Mouse (Mus musculus): ENCODE results near the gene Fbxo2. TPM values are rescaled to one million over a fixed set of nuclear protein-coding genes. Genes with fewer than 3 reads are reported as not detected.
"Not testable (repeated sequence)": the region's sequence is repeated elsewhere in the genome, so short reads cannot be mapped to it uniquely, and the experiment has no call there.

Gene Fbxo2
- polyA plus RNA-seq, 1 experiment = 1.5 TPM

GRCm38 (mm10) chr4:148177716-148178115 lies 17.3 kb downstream of the Fbxo2 start:
- no peak overlapping the region for H3K4me3 ChIP-seq (ENCODE audit: control insufficient read depth, insufficient read depth, low read length)
- peaks cover 14% of the 10 kb centered on the region for H3K27me3 ChIP-seq (ENCODE audit: control insufficient read depth, insufficient read depth, low read length)
- no peaks in the 10 kb centered on the region for H3K4me1 ChIP-seq (replicated peaks; ENCODE audit: control insufficient read depth, insufficient read depth, low read length)
- no peak overlapping the region for H3K27ac ChIP-seq (ENCODE audit: control insufficient read depth, insufficient read depth, low read length)
- DNase-seq = no peak
- no peak for TF ChIP-seq POLR2A (IDR thresholded peaks at IDR 0.05; ENCODE audit: control insufficient read depth, extremely low read depth, insufficient read depth, low read length, poor library complexity)
- no peak for TF ChIP-seq CTCF (IDR thresholded peaks at IDR 0.05; ENCODE audit: borderline replicate concordance, control insufficient read depth, extremely low read depth, insufficient read depth, low read length, poor library complexity)
- no peaks in the 10 kb centered on the region for H3K36me3 ChIP-seq (ENCODE audit: control insufficient read depth, insufficient read depth, low read length)

GRCm38 (mm10) chr4:148181483-148181882 lies 21.1 kb downstream of the Fbxo2 start:
- WGBS = 90% methylated on average over 12 of the region's 12 CpGs
- no peak for DNase-seq
- TF ChIP-seq CTCF (IDR thresholded peaks at IDR 0.05; ENCODE audit: borderline replicate concordance, control insufficient read depth, extremely low read depth, insufficient read depth, low read length, poor library complexity) (no peak), POLR2A (IDR thresholded peaks at IDR 0.05; ENCODE audit: control insufficient read depth, extremely low read depth, insufficient read depth, low read length, poor library complexity) (no peak)

GRCm38 (mm10) chr4:148182363-148182762 lies 21.9 kb downstream of the Fbxo2 start:
- Histone ChIP-seq H3K4me3 (ENCODE audit: control insufficient read depth, insufficient read depth, low read length) (no peak overlapping the region), H3K4me1 (replicated peaks; ENCODE audit: control insufficient read depth, insufficient read depth, low read length) (no peaks in the 10 kb centered on the region), H3K27ac (ENCODE audit: control insufficient read depth, insufficient read depth, low read length) (no peak overlapping the region), H3K27me3 (ENCODE audit: control insufficient read depth, insufficient read depth, low read length) (no peaks in the 10 kb centered on the region), H3K36me3 (ENCODE audit: control insufficient read depth, insufficient read depth, low read length) (no peaks in the 10 kb centered on the region)
- no peak for TF ChIP-seq CTCF (IDR thresholded peaks at IDR 0.05; ENCODE audit: borderline replicate concordance, control insufficient read depth, extremely low read depth, insufficient read depth, low read length, poor library complexity)
- TF ChIP-seq POLR2A (IDR thresholded peaks at IDR 0.05; ENCODE audit: control insufficient read depth, extremely low read depth, insufficient read depth, low read length, poor library complexity) = no peak
- WGBS = 50% methylated on average over 8 of the region's 8 CpGs
- no peak for DNase-seq

More at GRCm38 (mm10) chr4:148181483-148181882, 21.1 kb downstream of the Fbxo2 start:
- no peak overlapping the region for H3K4me3 ChIP-seq (ENCODE audit: control insufficient read depth, insufficient read depth, low read length)
- no peaks in the 10 kb centered on the region for H3K4me1 ChIP-seq (replicated peaks; ENCODE audit: control insufficient read depth, insufficient read depth, low read length)
- no peak overlapping the region for H3K27ac ChIP-seq (ENCODE audit: control insufficient read depth, insufficient read depth, low read length)
- H3K27me3 ChIP-seq (ENCODE audit: control insufficient read depth, insufficient read depth, low read length) = no peaks in the 10 kb centered on the region
- no peaks in the 10 kb centered on the region for H3K36me3 ChIP-seq (ENCODE audit: control insufficient read depth, insufficient read depth, low read length)

DNA sequence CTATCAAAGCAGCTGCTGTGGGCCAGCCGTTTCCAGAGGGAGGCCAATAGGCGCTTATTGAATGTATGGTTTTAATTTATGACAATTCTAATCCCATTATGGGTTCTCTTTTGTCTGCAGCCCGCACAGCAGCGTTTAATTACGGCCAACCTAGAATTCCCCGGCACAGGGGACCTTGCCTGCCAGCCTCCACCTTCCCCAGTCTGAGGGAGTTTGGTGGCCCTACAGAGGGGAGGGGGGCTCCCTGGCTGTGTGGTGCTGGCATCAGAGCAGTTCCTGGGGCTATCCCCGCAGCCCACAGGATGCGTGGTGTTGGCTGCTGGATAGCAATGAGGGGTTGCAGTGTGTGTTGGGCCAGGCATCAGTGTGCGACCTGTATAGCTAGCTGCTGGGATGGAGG lies 24.1 kb downstream of the Fbxo2 start:
- H3K27me3 ChIP-seq (ENCODE audit: control insufficient read depth, insufficient read depth, low read length) = no peaks in the 10 kb centered on the region
- 82% methylated on average over 9 of the region's 9 CpGs for WGBS

GRCm38 (mm10) chr4:148185819-148186218 lies 25.4 kb downstream of the Fbxo2 start:
- Histone ChIP-seq H3K27ac (ENCODE audit: control insufficient read depth, insufficient read depth, low read length) (no peak overlapping the region), H3K36me3 (ENCODE audit: control insufficient read depth, insufficient read depth, low read length) (no peaks in the 10 kb centered on the region), H3K27me3 (ENCODE audit: control insufficient read depth, insufficient read depth, low read length) (no peaks in the 10 kb centered on the region), H3K4me1 (replicated peaks; ENCODE audit: control insufficient read depth, insufficient read depth, low read length) (no peaks in the 10 kb centered on the region), H3K4me3 (ENCODE audit: control insufficient read depth, insufficient read depth, low read length) (no peak overlapping the region)
- TF ChIP-seq CTCF (IDR thresholded peaks at IDR 0.05; ENCODE audit: borderline replicate concordance, control insufficient read depth, extremely low read depth, insufficient read depth, low read length, poor library complexity) = no peak
- no peak for TF ChIP-seq POLR2A (IDR thresholded peaks at IDR 0.05; ENCODE audit: control insufficient read depth, extremely low read depth, insufficient read depth, low read length, poor library complexity)
- DNase-seq = no peak
- WGBS = 69% methylated on average over 4 of the region's 4 CpGs

More for the DNA sequence above, 24.1 kb downstream of the Fbxo2 start:
- Histone ChIP-seq H3K27ac (ENCODE audit: control insufficient read depth, insufficient read depth, low read length) (no peak overlapping the region), H3K4me3 (ENCODE audit: control insufficient read depth, insufficient read depth, low read length) (no peak overlapping the region), H3K4me1 (replicated peaks; ENCODE audit: control insufficient read depth, insufficient read depth, low read length) (no peaks in the 10 kb centered on the region), H3K36me3 (ENCODE audit: control insufficient read depth, insufficient read depth, low read length) (no peaks in the 10 kb centered on the region)
- no peak for DNase-seq
- no peak for TF ChIP-seq POLR2A (IDR thresholded peaks at IDR 0.05; ENCODE audit: control insufficient read depth, extremely low read depth, insufficient read depth, low read length, poor library complexity)
- TF ChIP-seq CTCF (IDR thresholded peaks at IDR 0.05; ENCODE audit: borderline replicate concordance, control insufficient read depth, extremely low read depth, insufficient read depth, low read length, poor library complexity) = no peak

DNA sequence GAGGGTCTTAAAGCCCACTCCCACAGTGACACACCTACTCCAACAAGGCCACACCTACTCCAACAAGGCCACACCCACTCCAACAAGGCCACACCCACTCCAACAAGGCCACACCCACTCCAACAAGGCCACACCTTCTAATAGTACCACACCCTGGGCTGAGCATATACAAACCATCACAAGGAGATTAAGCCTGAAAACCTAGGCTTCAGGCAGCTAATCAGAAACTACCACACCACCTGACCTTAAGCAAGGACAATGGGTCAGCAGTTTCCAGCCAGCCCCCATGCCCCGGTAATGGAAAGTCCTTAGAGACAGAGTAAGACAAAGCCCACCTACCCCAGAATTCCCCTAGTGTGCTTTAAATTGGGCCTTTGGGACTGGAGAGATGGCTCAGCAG lies 28.3 kb downstream of the Fbxo2 start:
- H3K27me3 ChIP-seq (ENCODE audit: control insufficient read depth, insufficient read depth, low read length); H3K4me1 ChIP-seq (replicated peaks; ENCODE audit: control insufficient read depth, insufficient read depth, low read length); H3K36me3 ChIP-seq (ENCODE audit: control insufficient read depth, insufficient read depth, low read length); H3K4me3 ChIP-seq (ENCODE audit: control insufficient read depth, insufficient read depth, low read length); DNase-seq; H3K27ac ChIP-seq (ENCODE audit: control insufficient read depth, insufficient read depth, low read length): not testable (repeated sequence)
- 91% methylated on average over 1 of the region's 1 CpGs for WGBS

GRCm38 (mm10) chr4:148192707-148193245 lies 32.4 kb downstream of the Fbxo2 start:
- H3K27ac ChIP-seq (ENCODE audit: control insufficient read depth, insufficient read depth, low read length) = no peak overlapping the region
- WGBS = 53% methylated on average over 11 of the region's 11 CpGs
- TF ChIP-seq POLR2A (IDR thresholded peaks at IDR 0.05; ENCODE audit: control insufficient read depth, extremely low read depth, insufficient read depth, low read length, poor library complexity) (no peak), CTCF (IDR thresholded peaks at IDR 0.05; ENCODE audit: borderline replicate concordance, control insufficient read depth, extremely low read depth, insufficient read depth, low read length, poor library complexity) (no peak)

More at GRCm38 (mm10) chr4:148192707-148193245, 32.4 kb downstream of the Fbxo2 start:
- no peaks in the 10 kb centered on the region for H3K4me1 ChIP-seq (replicated peaks; ENCODE audit: control insufficient read depth, insufficient read depth, low read length)
- H3K36me3 ChIP-seq (ENCODE audit: control insufficient read depth, insufficient read depth, low read length) = no peaks in the 10 kb centered on the region
- DNase-seq = no peak
- H3K27me3 ChIP-seq (ENCODE audit: control insufficient read depth, insufficient read depth, low read length) = no peaks in the 10 kb centered on the region
- no peak overlapping the region for H3K4me3 ChIP-seq (ENCODE audit: control insufficient read depth, insufficient read depth, low read length)

Data from thymus, adult 2 months (tissue).